Mouse (Mus musculus) adrenal gland, adult 2 months (tissue): ENCODE measurements around the gene Vmn2r113. TPM values are rescaled to one million over a fixed set of nuclear protein-coding genes. Genes with fewer than 3 reads are reported as not detected.
"Not testable (repeated sequence)": the region's sequence is repeated elsewhere in the genome, so short reads cannot be mapped to it uniquely, and the experiment has no call there.

Experiments
- DNase-seq: peaks from one replicate; pipeline ENCODE4 v3.0.0; 2021
- long read RNA-seq: library from polyadenylated mRNA; stranded (forward); transcript quantifications from one replicate; pipeline ENCODE4 v2.0.0, GENCODE M21; 2021
- polyA plus RNA-seq: library from polyadenylated mRNA; depleted of rRNA; stranded (reverse); fragments of >200 nt; gene quantifications from 2 replicates; pipeline ENCODE4 v1.2.3, GENCODE M21; 2012; rRNA removed
- total RNA-seq, 2 experiments: library from RNA; stranded (reverse); gene quantifications; 2 replicates each; pipeline ENCODE4 v1.2.3; 2021

Gene Vmn2r113
- total RNA-seq, result not detected
- not detected in 2 replicates for polyA plus RNA-seq
- long read RNA-seq, result 0 reads

DNA sequence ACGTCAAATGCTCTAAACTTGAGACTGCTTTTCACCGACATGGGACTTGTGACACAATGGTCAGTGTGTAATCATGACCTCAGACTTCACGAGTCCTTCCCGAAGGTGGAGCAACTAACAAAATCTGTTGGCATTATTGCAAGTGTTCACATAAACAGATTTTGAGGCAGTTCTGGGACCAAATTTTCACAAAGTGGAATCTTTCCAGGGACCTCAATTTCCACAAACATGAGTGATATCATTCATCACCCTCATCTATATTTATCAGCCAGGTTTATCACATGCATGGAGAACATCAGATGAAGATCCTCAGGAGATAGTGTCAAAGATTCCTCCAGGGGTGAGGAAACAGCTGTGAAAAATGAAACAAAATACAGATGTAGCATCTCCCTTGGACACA is at the start of gene Vmn2r113:
Gene Vmn2r113 (plus strand): TSS at position 301 of the 400 bp plus-strand sequence.
- not testable (repeated sequence) for DNase-seq

Other genes starting within 250 kb of the Vmn2r113 start
- 10 to 100 TPM in 1 of 2 experiments, 1 to 10 TPM in 1; 9.3 to 14.0 TPM for gene Zfp945, start 75.8 kb upstream of the Vmn2r113 start, total RNA-seq
- 0.85 and 0.93 TPM in 2 replicates for gene Zfp945, start 75.8 kb upstream of the Vmn2r113 start, polyA plus RNA-seq
- not detected for gene Vmn2r-ps130, start 118.2 kb downstream of the Vmn2r113 start, total RNA-seq
- not detected in 2 replicates for gene Vmn2r-ps130, start 118.2 kb downstream of the Vmn2r113 start, polyA plus RNA-seq